Mouse (Mus musculus): Measurements from ENCODE around the gene Celsr3.

GRCm38 (mm10) chr9:108809723-108810122 lies 16.4 kb upstream of the Celsr3 start:
- no peak for TF ChIP-seq EP300 (IDR thresholded peaks at IDR 0.05; ENCODE audit: low read depth in 1 of 2, low read length in 2 of 2)
- TF ChIP-seq RCOR1 (IDR thresholded peaks at IDR 0.05; ENCODE audit: low read depth, low read length): no peak
- no peak for TF ChIP-seq POLR2A (IDR thresholded peaks at IDR 0.05; ENCODE audit: control insufficient read depth in 1 of 2, insufficient read depth in 1 of 2, low read depth in 1 of 2, low read length in 2 of 2, poor library complexity in 1 of 2)
- no peak for TF ChIP-seq CTCF (IDR thresholded peaks at IDR 0.05 in 2 of 3, conservative IDR thresholded peaks at IDR 0.05 in 1 of 3; ENCODE audit: control insufficient read depth in 1 of 3, insufficient read depth in 1 of 3, low read depth in 2 of 3, low read length in 3 of 3, poor library complexity in 1 of 3, severe bottlenecking in 1 of 3)
- TF ChIP-seq MEF2A (IDR thresholded peaks at IDR 0.05; ENCODE audit: extremely low read depth, insufficient replicate concordance, low read depth, low read length, poor library complexity, severe bottlenecking): no peak
- TF ChIP-seq ZKSCAN1 (IDR thresholded peaks at IDR 0.05; ENCODE audit: low read depth, low read length): no peak
- no peak for TF ChIP-seq TBP (IDR thresholded peaks at IDR 0.05; ENCODE audit: low read depth, low read length)
- no peak for TF ChIP-seq SMC3 (IDR thresholded peaks at IDR 0.05; ENCODE audit: low read depth, low read length)
- TF ChIP-seq GABPA (IDR thresholded peaks at IDR 0.05; ENCODE audit: low read depth, low read length): no peak
